Mouse (Mus musculus) kidney, adult 11 months (tissue): ENCODE measurements around the gene Hist1h2bf.
"Not testable (repeated sequence)": the region's sequence is repeated elsewhere in the genome, so short reads cannot be mapped to it uniquely, and the experiment has no call there.

Experiments
- DNase-seq: peaks from one replicate; pipeline ENCODE4 v3.0.0; 2022

Gene Hist1h2bf

DNA sequence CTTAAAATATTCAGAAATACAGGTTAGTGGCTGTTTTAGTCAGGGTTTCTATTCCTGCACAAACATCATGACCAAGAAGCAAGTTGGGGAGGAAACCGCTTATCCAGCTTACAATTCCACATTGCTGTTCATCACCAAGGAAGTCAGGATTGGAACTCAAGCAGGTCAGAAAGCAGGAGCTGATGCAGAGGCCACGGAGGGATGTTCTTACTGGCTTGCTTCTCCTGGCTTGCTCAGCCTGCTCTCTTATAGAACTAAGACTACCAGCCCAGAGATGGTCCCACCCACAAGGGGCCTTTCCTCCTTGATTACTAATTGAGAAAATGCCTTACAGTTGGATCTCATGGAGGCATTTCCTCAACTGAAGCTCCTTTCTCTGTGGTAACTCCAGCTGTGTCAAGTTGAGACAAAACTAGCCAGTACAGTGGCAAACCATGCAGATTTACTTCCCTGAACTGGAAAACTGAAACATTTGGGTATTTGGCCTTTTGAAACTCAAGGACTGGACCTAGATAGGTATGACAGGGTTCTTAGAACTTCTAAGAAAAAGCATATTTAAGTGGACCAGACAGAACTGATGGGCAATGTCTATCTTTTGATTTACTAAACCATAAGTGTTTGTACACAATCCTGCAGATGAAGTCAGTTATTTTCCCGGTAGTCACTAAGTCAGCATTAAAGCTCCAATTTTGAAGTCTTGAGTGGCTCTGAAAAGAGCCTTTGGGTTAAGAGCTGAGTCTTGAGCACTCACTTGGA is 31.6 kb downstream of the Hist1h2bf start:
- not testable (repeated sequence) for DNase-seq

DNA sequence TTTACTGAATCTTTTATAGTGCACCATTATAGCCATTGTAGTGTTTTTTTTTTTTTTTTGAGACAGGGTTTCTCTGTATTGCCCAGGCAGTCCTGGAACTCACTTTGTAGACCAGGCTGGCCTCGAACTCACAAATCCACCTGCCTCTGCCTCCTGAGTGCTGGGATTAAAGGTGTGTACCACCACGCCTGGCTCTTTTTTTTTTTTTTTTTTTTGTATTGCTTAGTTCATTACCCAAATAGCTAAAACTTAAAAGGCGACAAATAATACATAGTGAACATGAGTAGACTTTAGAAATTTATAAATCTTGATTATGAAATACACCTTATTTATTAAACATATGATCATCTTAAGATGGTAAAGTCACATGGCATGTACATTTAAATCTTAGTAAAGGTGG is 32.5 kb downstream of the Hist1h2bf start:
- no peak for DNase-seq

DNA sequence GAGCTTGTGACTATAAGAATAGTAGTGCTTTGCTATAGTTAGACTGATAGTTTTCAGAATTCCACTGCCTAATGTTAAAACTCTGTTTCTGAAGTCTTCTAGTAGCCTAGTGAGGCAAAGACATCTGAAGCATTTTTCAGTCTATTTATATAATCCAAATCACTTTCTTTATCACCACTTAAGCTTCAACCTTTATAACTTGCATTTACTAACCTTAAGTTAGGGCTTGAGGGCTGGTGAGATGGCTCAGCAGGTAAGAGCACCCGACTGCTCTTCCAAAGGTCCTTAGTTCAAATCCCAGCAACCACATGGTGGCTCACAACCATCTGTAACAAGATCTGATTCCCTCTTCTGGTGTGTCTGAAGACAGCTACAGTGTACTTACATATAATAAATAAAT is 34.2 kb downstream of the Hist1h2bf start:
- not testable (repeated sequence) for DNase-seq

DNA sequence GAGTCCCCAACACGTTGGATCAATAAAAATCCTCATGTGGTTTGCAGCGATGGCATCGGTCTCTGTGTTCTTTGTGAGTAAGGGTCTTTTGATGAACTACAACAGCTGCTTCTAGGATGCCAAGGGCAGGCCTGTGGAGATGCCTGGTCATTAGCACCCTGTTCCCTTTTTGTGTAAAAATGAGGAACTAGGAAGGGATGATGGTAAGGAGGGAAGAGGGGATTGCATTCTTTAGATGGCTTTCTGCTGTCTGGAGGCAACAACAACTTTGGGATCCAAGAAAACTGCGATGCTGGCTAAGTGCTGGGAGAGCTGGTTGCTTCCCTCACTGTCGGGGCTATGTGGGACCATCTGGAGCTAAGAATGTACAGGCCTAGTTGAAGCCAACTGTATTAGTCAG is 35.7 kb downstream of the Hist1h2bf start:
- no peak for DNase-seq

DNA sequence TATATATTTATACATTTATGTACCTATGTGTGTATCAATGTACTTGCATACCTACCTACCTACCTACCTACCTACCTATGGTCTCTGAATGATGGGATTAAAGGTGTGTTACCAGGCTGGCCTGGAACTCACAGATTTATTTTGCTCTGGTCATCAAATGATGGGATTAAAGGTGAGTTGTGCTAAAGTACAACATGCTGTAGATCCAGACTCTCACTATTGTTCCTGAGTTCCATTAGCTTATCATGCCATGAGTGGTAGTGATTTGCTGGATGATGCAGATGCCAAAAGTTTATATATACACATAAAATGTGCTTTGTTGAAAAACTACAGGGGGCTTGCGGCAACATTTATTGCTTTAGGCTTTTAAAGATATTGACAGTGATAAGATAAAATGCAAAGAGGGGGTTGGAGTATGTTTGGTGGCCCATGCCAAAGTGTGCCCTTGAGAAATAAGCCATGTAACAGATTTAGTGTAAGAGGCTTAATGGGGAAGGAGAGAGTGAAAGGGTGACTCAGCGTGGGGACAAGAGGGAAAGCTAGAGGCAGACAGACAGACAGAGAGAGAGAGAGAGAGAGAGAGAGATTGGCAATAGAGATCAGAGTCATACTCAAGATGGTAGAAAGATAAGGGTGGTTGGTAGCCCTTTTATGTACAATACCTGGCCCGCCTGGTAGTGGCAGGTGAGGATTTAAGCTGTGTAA is 36.8 kb downstream of the Hist1h2bf start:
- no peak for DNase-seq

DNA sequence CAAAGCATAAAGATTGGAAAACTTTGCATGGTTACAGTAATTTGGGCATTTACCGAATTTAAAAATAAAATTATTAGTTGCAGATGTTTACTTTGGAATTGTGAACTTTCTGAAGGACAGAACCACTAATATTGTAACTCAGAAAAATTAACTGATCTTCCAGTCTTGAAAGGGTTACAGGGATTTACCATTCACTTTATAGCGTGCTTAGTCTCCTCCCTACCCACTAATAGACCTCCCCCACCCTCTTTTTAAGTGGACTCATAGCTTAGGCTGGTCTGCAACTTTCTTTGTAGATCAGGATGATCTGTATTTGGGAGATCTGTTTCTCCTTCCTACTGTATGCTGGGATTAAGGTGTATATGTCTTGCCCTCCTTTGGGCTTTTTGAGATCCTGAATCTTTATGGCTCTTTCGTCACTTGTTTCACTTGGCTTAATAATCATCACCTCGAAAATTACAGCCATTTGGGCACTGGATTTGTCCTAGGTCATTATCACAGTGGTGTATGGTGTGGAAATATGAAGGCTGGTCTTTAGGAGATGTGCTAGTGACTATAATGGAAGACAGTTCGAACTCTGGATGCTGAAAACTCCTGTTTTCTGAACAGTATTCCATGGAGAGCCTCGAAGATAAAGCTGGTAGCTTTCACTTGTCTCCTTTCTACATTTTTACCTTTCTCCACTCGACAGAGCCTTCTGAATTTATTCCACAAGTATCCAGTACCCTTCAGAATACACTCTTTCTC is 37.7 kb downstream of the Hist1h2bf start:
- no peak for DNase-seq

DNA sequence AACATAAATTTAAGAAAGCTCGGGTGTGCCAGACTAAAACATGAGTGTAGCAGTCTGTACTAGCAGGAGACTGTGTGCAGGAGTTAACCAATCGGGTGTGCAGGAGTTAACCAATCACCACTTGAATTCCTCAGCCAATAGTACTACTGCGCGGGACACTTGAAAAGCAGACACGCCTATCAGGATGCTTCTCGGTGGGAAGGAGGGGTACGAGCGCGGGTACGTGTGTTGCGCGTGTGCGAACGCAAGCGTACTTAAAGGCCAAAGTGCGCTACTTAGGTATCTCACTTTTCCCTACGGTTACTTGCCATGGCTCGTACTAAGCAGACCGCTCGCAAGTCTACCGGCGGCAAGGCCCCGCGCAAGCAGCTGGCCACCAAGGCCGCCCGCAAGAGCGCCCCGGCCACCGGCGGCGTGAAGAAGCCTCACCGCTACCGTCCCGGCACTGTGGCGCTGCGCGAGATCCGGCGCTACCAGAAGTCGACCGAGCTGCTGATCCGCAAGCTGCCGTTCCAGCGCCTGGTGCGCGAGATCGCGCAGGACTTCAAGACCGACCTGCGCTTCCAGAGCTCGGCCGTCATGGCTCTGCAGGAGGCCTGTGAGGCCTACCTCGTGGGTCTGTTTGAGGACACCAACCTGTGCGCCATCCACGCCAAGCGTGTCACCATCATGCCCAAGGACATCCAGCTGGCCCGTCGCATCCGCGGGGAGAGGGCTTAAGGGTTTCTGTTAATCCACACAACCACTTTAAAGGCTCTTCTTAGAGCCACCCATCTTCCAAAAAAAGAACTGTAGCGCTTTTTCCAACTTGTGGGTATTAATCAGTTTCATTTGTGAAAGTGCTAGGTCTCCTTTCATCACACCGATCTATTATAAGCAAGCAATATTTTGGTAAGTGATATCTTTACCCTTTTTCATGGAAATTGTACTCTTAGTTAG is 38.6 kb downstream of the Hist1h2bf start, which contains the start of gene Hist1h3g:
Gene Hist1h3g, plus strand, starts transcription at position 286 of the 939 bp plus-strand sequence.
- DNase-seq: peak; percentile 77

DNA sequence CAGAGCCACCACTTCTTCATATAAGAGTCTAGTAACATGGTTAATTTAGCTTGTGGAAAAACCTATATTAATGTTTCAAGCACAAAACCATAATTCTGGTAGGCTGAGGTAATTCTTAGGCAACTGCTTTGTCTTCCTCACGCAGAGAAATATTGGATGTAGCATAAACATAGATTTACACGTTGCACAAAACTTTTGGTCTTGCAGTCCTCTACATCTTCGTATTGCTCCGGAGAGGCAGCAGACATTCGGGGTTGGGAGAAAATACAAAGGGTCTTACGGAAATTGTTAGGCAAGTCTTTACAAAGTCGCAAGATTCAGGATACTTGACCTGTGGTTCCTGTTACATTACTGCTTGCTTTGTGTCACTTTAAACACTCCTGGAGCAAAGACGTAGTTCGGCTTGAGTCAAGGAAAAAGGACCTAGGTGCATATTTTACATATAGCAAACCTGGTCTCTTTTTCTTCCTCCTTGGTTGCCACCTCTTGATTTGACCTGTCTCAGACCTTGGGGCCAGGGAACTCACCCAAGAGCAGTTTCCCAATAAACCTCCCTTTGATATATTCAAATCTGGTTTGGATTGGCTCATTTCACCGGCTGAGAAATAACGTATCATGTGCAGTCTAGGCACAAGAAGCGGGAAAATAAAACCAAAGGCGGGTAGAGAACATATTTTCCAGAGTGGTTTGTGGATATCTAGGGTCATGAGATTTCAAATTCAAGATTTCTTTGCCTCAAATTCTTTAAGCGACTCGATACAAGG is 39.4 kb downstream of the Hist1h2bf start:
- no peak for DNase-seq

DNA sequence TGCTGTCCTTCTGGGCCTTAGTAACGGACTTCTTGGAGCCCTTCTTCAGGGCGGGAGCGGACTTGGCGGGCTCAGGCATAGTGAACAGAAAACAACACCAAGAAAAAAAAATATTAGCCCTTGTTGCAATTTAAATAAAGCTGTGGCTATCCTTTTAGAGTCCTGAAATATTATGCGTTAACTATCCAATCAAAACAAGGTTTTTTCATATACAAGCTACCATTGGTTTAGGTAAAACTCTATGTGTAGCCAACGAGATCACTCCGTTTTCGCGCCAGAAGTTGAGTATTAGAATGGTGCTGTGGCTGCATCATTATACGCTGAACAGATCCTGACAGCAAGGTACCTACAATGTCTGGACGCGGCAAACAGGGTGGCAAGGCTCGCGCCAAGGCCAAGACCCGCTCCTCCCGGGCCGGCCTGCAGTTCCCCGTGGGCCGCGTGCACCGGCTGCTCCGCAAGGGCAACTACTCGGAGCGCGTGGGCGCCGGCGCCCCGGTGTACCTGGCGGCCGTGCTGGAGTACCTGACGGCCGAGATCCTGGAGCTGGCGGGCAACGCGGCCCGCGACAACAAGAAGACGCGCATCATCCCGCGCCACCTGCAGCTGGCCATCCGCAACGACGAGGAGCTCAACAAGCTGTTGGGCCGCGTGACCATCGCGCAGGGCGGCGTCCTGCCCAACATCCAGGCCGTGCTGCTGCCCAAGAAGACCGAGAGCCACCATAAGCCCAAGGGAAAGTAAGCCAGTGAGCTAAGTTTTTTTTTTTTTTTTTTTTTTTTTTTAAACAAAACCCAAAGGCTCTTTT is 40.2 kb downstream of the Hist1h2bf start, which contains the start of gene Hist1h2af:
Gene Hist1h2af, plus strand, starts transcription at position 347 of the 808 bp plus-strand sequence.
- DNase-seq: peak; percentile 57

DNA sequence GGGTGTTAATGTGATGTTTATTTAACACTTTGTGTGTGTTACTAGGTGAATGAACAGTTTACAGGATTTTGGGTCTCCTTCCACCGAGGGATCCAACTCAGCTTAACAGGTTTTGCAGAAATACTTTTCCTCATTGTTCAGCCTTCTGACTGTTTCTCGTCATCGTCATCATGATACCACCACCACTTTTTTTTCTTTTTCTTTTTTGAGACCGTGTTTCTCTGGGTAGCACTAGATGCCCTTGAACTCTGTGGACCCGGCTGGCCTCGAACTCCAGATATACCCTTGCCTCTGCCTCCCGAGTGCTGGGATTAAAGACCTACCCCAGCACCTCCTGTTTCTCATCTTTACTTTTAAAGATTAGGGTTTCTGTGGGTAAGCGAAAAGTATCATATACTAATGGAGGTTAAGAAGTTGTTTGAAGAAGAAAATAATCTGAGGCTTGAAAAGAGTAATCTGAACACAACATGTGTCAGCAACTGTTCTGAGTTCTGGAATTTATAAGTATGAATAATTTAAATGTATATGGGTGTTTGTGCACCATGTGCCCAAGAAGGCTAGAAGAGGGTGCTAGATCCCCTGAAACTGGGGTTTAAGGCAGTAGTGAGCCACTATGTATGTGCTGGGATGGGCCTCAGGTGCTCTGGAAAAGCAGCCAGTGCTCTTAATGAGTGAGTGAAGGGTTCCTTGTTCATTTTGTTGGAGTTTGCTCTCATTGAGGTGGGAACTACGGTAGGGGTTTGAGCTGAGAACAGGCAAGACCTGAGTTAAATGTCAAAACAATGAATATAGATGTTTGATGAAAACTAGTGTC is 41.5 kb downstream of the Hist1h2bf start:
- DNase-seq: no peak

DNA sequence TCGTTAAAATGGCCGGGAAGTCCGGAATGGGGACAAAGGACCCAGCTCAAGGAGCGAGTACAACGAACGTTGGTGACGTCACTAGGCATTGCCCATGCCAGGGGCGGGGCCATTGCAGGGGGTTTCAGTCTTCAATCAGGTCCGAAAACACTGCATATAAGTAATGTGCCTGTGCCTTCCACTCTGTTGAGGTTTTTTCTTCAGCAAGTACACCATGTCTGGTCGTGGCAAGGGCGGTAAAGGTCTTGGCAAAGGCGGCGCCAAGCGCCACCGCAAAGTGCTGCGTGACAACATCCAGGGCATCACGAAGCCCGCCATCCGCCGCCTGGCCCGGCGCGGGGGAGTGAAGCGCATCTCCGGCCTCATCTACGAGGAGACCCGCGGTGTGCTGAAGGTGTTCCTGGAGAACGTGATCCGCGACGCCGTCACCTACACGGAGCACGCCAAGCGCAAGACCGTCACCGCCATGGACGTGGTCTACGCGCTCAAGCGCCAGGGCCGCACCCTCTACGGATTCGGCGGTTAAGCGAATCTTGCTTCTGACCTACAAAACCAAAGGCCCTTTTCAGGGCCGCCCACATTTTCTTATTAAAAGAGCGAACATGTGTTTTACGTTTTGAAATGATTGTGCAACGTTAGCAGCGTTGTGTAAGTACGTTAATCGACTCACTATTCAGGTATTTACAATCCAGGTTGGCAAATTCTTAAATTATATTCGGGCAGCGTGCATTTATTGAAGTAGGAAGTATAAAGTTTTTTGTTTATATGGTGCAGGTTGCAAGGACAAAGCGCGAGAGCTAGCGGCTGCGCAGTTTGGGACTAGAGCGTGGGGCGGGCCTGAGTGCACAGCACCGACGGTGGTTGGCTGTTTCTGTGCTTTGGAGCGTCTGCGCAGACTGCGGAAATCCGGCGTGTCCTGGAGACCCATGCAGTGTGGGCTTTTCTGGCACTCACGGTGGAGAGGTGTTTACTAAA is 42.8 kb downstream of the Hist1h2bf start, which contains the start of gene Hist1h4h:
Gene Hist1h4h, plus strand, starts transcription at position 150 of the 975 bp plus-strand sequence.
- peak; percentile 96 for DNase-seq

DNA sequence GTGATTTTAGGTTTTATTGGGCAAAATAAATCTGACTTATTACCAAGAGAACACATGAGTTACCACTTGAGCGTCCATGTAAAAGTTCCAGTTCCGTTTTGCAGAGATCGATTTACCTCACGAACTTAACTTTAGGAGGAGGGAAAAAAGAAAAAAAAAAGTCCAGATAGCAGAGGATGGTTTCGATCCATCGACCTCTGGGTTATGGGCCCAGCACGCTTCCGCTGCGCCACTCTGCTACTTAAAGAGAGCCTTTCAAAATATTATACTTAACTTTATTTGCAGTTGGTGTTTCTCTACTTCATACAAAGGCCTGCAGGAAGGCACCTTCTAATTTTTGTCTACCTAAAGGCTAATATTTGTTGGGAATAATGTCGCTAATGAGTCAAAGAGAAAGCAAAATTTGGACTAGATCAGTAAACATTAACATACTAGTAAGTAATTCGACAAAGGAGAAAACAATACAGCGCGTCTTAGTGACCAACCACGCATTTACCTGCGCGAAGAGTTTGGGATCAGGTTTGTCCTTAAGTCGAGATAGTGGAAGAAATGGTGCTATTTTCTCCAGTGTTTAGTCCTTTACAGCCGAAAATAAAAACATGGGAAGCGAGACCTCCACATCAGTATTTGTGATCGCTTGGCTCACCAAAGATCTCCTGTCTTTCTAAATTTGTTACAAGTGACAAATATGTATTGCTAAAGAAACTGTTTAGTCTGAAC is 43.7 kb downstream of the Hist1h2bf start:
- DNase-seq: peak; percentile 43

DNA sequence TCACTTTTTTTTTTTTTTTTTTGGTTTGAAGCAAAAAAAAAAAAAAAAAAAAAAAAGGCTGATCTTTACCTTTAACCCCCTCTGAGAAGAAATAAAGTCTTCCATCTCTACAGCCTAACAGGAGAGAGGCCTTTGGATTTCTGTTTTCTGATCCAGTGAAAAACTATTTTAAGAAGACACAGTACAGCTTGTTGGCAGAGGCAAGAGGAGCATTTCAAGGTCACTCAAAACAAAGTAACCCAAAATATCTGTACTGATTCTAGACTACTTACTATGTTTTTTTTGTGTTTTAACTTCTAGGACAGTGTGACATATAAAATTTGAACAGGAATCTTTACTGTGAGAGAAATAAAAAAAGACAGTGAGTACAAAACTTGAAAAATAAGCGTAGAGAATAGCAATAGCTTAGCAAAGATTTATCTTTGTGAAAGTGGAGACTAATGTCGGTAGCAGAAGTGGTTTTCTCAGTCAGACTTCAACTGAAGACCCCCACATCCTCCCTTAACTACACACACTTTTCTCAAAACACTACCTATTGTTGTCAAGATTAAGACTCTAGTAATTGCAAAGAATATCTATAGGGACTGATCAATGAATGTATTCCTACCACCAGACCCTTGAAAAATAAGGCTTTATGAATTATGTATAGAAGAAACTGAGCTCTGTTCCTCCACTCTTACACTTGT is 44.4 kb downstream of the Hist1h2bf start:
- no peak for DNase-seq

DNA sequence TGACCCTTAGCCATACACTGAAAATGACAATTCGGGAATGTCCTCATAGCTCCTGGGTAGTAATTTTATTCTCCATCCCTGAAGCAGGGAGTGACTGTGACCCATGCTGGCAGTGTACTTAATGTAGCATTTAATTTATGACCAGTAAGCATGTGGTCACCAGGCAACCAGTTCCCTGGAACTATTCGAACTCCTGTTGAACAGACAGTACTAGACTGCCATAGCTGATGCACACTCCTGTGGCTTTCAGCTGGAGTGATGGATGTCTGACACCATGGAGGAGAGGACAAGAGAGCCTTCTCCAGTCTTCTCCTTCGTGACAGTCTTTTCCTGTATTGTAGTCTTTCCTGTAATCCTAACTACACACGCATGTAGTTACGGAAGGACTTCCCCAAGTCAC is 45.0 kb downstream of the Hist1h2bf start:
- peak; percentile 27 for DNase-seq

DNA sequence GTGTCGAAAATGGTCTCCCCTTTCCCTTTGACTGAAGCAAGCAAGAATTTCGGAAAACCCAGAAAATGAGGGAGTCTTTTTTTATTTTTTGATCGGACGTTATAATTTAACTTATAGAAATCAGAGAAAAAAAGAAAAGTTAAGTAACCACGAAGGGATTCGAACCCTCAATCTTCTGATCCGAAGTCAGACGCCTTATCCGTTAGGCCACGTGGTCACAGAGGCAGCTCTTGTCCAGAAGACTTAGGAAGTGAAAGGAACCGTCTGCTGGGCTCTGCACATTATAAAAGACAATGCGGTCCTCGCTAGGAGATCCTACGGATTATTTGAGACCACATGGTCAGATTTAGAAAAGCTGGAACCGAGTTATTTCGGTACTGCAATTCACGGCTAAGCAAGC is 47.7 kb downstream of the Hist1h2bf start:
- peak; percentile 83 for DNase-seq

DNA sequence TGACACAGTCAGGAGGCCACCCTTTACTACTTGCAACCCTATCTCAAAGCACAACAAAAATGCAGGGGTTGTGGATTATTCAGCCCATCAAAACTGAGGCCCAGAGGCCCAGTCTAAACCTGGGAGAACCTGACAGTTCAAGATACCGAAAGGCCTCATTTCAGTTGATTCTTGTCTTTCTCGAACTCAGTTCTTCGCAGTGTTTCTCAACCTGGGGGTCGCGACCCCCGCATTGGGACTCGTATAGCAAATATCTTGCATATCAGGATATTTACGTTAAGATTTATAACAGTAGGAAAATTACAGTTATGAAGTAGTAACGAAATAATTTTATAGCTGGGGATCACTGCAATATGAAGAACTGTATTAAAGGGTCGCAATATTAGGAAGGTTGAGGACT is 48.1 kb downstream of the Hist1h2bf start:
- DNase-seq: no peak

DNA sequence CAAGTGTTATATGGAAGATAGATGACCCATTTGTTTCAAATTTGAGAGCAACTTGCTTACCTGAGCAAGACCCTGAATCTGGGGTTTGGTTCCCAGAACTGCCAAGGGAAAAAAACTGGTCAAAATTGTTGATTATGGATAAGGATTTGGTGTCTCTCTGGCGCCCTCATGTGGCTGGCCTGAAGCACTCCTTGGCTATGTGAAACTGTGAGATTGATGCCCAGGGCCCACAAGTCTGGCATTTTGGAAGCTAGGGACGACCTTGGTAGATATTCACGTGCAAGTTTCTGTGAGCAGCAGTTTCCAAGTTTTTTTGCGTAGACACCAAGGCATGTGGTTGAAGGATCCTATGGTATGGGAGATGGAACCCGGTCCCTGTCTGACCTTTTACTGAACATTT is 49.3 kb downstream of the Hist1h2bf start:
- DNase-seq: peak; percentile 58
